Mouse (Mus musculus) olfactory bulb, adult 2 months (tissue): ENCODE measurements around the gene Tnfsf13. TPM values are rescaled to one million over a fixed set of nuclear protein-coding genes. Genes with fewer than 3 reads are reported as not detected.

ENCODE experiments used
- H3K27ac ChIP-seq: fragments of 200-500 bp; 2 replicates; pipeline ENCODE4 v1.5.1; 2012; ENCODE audit warnings: low read depth, low read length; ENCODE audit not compliant: insufficient read depth
- H3K4me1 ChIP-seq: fragments of 200-500 bp; 2 replicates; pipeline ENCODE4 v1.6.1; 2012; ENCODE audit warnings: low read length; ENCODE audit not compliant: control insufficient read depth, insufficient read depth
- H3K4me3 ChIP-seq: fragments of 200-500 bp; 2 replicates; pipeline ENCODE4 v1.5.1; 2012; ENCODE audit warnings: mild to moderate bottlenecking, low read depth, low read length, moderate library complexity; ENCODE audit not compliant: insufficient read depth
- CTCF ChIP-seq: fragments of 200-500 bp; IDR thresholded peaks from 2 replicates; pipeline ENCODE4 v1.5.1; 2012; ENCODE audit warnings: low read depth, mild to moderate bottlenecking, low read length, moderate library complexity; ENCODE audit not compliant: insufficient read depth
- POLR2A ChIP-seq: fragments of 200-500 bp; IDR thresholded peaks from 2 replicates; pipeline ENCODE4 v1.6.1; 2012; ENCODE audit warnings: mild to moderate bottlenecking, low read depth, low read length, moderate library complexity; ENCODE audit not compliant: insufficient read depth
- WGBS: fragments of 180-500 bp; shearing (Covaris S2); methylation state at CpG from one replicate; pipeline ENCODE4 v1.1.7; 2018; 5-methylcytosine and 5-hydroxymethylcytosine counted together
- polyA plus RNA-seq: library from polyadenylated mRNA; stranded (reverse); fragments of >200 nt; gene quantifications from 2 replicates; pipeline ENCODE4 v1.2.4, GENCODE M21; 2012; ENCODE audit warnings: low replicate concordance; ENCODE audit not compliant: missing spikeins, insufficient read depth, insufficient read length

The Tnfsf13 gene
- polyA plus RNA-seq, 1 experiment = not detected

DNA sequence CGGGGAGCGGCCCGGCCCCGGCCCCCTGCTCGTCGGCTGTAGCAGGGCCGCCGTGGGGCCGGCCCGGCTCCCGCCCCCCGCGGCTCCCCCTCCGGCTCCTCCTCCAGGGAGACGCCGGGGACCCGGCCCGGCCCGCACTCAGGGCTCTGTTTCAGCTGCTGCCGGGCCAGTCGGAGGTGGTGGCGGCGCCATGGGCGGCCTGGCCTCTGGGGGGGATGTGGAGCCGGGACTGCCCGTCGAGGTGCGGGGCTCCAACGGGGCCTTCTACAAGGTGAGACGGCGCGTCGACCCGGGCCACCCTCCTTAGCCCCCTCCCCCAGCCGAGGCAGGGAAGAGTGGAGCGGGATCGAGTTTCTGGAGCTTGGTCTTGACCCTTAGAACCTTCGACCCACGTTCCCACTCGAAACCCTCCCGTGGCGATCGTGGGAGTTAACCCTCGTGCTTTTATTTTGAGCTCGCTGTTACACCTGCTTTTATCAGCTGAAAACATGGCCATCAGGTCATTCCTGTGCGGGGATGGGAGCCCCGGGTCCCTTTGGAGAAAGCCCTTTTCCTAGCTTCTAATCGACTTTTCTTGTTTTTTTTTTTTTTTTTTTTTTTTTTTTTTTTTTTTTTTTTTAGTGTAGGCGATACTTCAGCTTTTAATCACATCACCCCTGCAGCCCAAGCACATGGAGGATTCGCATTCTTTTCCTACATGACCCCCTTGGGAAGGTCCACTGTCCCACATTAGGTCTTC is 52.3 kb downstream of the Tnfsf13 start:
- under 1% methylated on average over 40 of the region's 50 CpGs for WGBS
- H3K4me1 ChIP-seq = no peaks in the 10 kb centered on the region
- peak overlapping the region; percentile 14; the same call in 1 of the 2 replicates for H3K27ac ChIP-seq
- TF ChIP-seq CTCF (no peak), POLR2A (no peak)
- peak overlapping the region; percentile 61 for H3K4me3 ChIP-seq

Other genes starting within 250 kb of the Tnfsf13 start
- not detected in 2 replicates for gene Dnah2, start 136.7 kb downstream of the Tnfsf13 start, polyA plus RNA-seq
- gene Efnb3, start 125.6 kb downstream of the Tnfsf13 start, polyA plus RNA-seq = not detected in 2 replicates
- not detected in 2 replicates for gene Wrap53, start 105.5 kb downstream of the Tnfsf13 start, polyA plus RNA-seq
- gene Trp53, start 105.4 kb downstream of the Tnfsf13 start, polyA plus RNA-seq = not detected in 2 replicates
- gene Atp1b2, start 79.8 kb downstream of the Tnfsf13 start, polyA plus RNA-seq = 162 TPM in 1 of 2 replicates, not detected in the other
- not detected in 2 replicates for gene Shbg, start 67.9 kb downstream of the Tnfsf13 start, polyA plus RNA-seq
- not detected in 2 replicates for gene Sat2, start 63.8 kb downstream of the Tnfsf13 start, polyA plus RNA-seq
- gene Fxr2, start 52.8 kb downstream of the Tnfsf13 start, polyA plus RNA-seq = not detected in 2 replicates
- gene Sox15, start 30.5 kb downstream of the Tnfsf13 start, polyA plus RNA-seq = not detected in 2 replicates
- not detected in 2 replicates for gene Mpdu1, start 23.1 kb downstream of the Tnfsf13 start, polyA plus RNA-seq
- gene Cd68, start 19.6 kb downstream of the Tnfsf13 start, polyA plus RNA-seq = not detected in 2 replicates
- 796 TPM in 1 of 2 replicates, not detected in the other for gene Eif4a1, start 13.4 kb downstream of the Tnfsf13 start, polyA plus RNA-seq
- gene Senp3, start 3.7 kb downstream of the Tnfsf13 start, polyA plus RNA-seq = not detected in 2 replicates
- gene Tnfsf12, start 10.1 kb upstream of the Tnfsf13 start, polyA plus RNA-seq = not detected in 2 replicates
- not detected in 2 replicates for gene Tnfsfm13, start 10.3 kb upstream of the Tnfsf13 start, polyA plus RNA-seq
- 105 TPM in 2 replicates for gene Polr2a, start 72.9 kb upstream of the Tnfsf13 start, polyA plus RNA-seq
- not detected in 2 replicates for gene Slc35g3, start 76.2 kb upstream of the Tnfsf13 start, polyA plus RNA-seq
- gene Zbtb4, start 80.1 kb upstream of the Tnfsf13 start, polyA plus RNA-seq = 250 TPM in 1 of 2 replicates, not detected in the other
- gene Chrnb1, start 110.2 kb upstream of the Tnfsf13 start, polyA plus RNA-seq = not detected in 2 replicates
- not detected in 2 replicates for gene Fgf11, start 116.1 kb upstream of the Tnfsf13 start, polyA plus RNA-seq
- not detected in 2 replicates for gene Tmem102, start 119.8 kb upstream of the Tnfsf13 start, polyA plus RNA-seq
- gene Gm39566, start 129.5 kb upstream of the Tnfsf13 start, polyA plus RNA-seq = not detected in 2 replicates
- gene Spem2, start 132.7 kb upstream of the Tnfsf13 start, polyA plus RNA-seq = not detected in 2 replicates
- not detected in 2 replicates for gene Spem1, start 136.4 kb upstream of the Tnfsf13 start, polyA plus RNA-seq
- gene Nlgn2, start 152.0 kb upstream of the Tnfsf13 start, polyA plus RNA-seq = 82.2 TPM in 1 of 2 replicates, not detected in the other
- gene Tmem256, start 152.7 kb upstream of the Tnfsf13 start, polyA plus RNA-seq = not detected in 2 replicates
- gene Plscr3, start 160.6 kb upstream of the Tnfsf13 start, polyA plus RNA-seq = not detected in 2 replicates
- gene Tnk1, start 172.9 kb upstream of the Tnfsf13 start, polyA plus RNA-seq = not detected in 2 replicates
- not detected in 2 replicates for gene Tmem95, start 192.2 kb upstream of the Tnfsf13 start, polyA plus RNA-seq
- gene Kctd11, start 195.6 kb upstream of the Tnfsf13 start, polyA plus RNA-seq = not detected in 2 replicates
- gene Acap1, start 209.8 kb upstream of the Tnfsf13 start, polyA plus RNA-seq = 120 TPM in 1 of 2 replicates, not detected in the other
- gene 2810408A11Rik, start 215.2 kb upstream of the Tnfsf13 start, polyA plus RNA-seq = not detected in 2 replicates
- not detected in 2 replicates for gene Neurl4, start 215.3 kb upstream of the Tnfsf13 start, polyA plus RNA-seq
- not detected in 2 replicates for gene Gps2, start 228.1 kb upstream of the Tnfsf13 start, polyA plus RNA-seq
- gene Eif5a, start 236.2 kb upstream of the Tnfsf13 start, polyA plus RNA-seq = 516 and 653 TPM in 2 replicates